In genomic region chr10:122615658-122616057, GRCm38 (mm10) we compare ENCODE assay signal across 14 mouse cellular contexts.
"Had no signal": no experiment of that assay in that cellular context is flagged by ENCODE, and none has a peak within 500 bp of the region (broad histone marks: within the 10 kb centered on the region; RNA-seq: fewer than 3 reads in every experiment).

No protein-coding gene starts in this region.

- H3K4me2 ChIP-seq: kidney, embryonic 15.5 days; limb, embryonic 13.5 days; liver, embryonic 13.5 days; lung, embryonic 14.5 days; midbrain, embryonic 11.5 days; neural tube, embryonic 13.5 days had no signal

- H3K27me3 ChIP-seq: kidney, embryonic 15.5 days; limb, embryonic 13.5 days; liver, embryonic 13.5 days; neural tube, embryonic 13.5 days had no signal

- H3K27ac ChIP-seq: kidney, embryonic 15.5 days; limb, embryonic 10.5 days; limb, embryonic 13.5 days; liver, embryonic 13.5 days; neural tube, embryonic 13.5 days had no signal

- DNase-seq: kidney, adult 2 months; kidney, postnatal 10 days; kidney, postnatal 36 days; liver, embryonic 13.5 days; midbrain, embryonic 14.5 days; thymus, postnatal 25 days had no signal

- H3K36me3 ChIP-seq: kidney, embryonic 15.5 days; limb, embryonic 10.5 days; limb, embryonic 13.5 days; liver, embryonic 13.5 days; neural tube, embryonic 13.5 days had no signal

- H3K9ac ChIP-seq: kidney, embryonic 15.5 days; limb, embryonic 13.5 days; liver, embryonic 13.5 days; lung, embryonic 14.5 days; neural tube, embryonic 13.5 days had no signal

- H3K9me3 ChIP-seq: kidney, embryonic 15.5 days; limb, embryonic 10.5 days; limb, embryonic 13.5 days; liver, embryonic 13.5 days; neural tube, embryonic 13.5 days had no signal

- ATAC-seq: intestine, postnatal 0 days had no signal

- H3K4me3 ChIP-seq: kidney, embryonic 15.5 days; limb, embryonic 10.5 days; limb, embryonic 13.5 days; liver, embryonic 13.5 days; myocyte; neural tube, embryonic 13.5 days had no signal
